Mouse (Mus musculus) c-Kit-positive CD71-negative TER-119-negative erythroid progenitor cells, embryonic 14.5 days (primary cell): ENCODE results near the gene Isca2.
A peak's percentile ranks its signal among the peaks of the same experiment; 100 is the strongest.

Source experiments
- DNase-seq: peaks from one replicate; pipeline ENCODE4 v3.0.0-alpha.2; 2013; ENCODE audit warnings: low read depth

The Isca2 gene

GRCm38 (mm10) chr12:84772726-84773441 is at the start of gene Isca2, which contains the start of gene Npc2:
Gene Isca2 (plus strand): TSS chr12:84773251.
Gene Npc2 (minus strand): TSS chr12:84773152.
- DNase-seq: peak; percentile 96

GRCm38 (mm10) chr12:84726391-84726790 is 46.7 kb upstream of the Isca2 start:
- no peak for DNase-seq

GRCm38 (mm10) chr12:84726986-84727385 is 46.1 kb upstream of the Isca2 start:
- no peak for DNase-seq

GRCm38 (mm10) chr12:84727434-84727833 is 45.6 kb upstream of the Isca2 start:
- no peak for DNase-seq

- no peak for DNase-seq
Observed at GRCm38 (mm10) chr12:84728421-84728820, 44.6 kb upstream of the Isca2 start.

GRCm38 (mm10) chr12:84733366-84733765 is 39.7 kb upstream of the Isca2 start:
- no peak for DNase-seq

- no peak for DNase-seq
Observed at GRCm38 (mm10) chr12:84743496-84743895, 29.6 kb upstream of the Isca2 start.

- no peak for DNase-seq
Observed at GRCm38 (mm10) chr12:84745700-84746099, 27.4 kb upstream of the Isca2 start.

GRCm38 (mm10) chr12:84748134-84748533 is 24.9 kb upstream of the Isca2 start:
- no peak for DNase-seq

- DNase-seq: no peak
Observed at GRCm38 (mm10) chr12:84750661-84751060, 22.4 kb upstream of the Isca2 start.

- DNase-seq: no peak
Observed at GRCm38 (mm10) chr12:84752131-84752977, 20.7 kb upstream of the Isca2 start.

GRCm38 (mm10) chr12:84755008-84755695 is 17.9 kb upstream of the Isca2 start:
- DNase-seq: no peak

- no peak for DNase-seq
Observed at GRCm38 (mm10) chr12:84756016-84756415, 17.0 kb upstream of the Isca2 start.

- no peak for DNase-seq
Observed at GRCm38 (mm10) chr12:84759063-84759462, 14.0 kb upstream of the Isca2 start.

GRCm38 (mm10) chr12:84762532-84762931 is 10.5 kb upstream of the Isca2 start:
- DNase-seq: no peak

- DNase-seq: no peak
Observed at GRCm38 (mm10) chr12:84763577-84764218, 9.4 kb upstream of the Isca2 start.

GRCm38 (mm10) chr12:84764756-84765155 is 8.3 kb upstream of the Isca2 start:
- no peak for DNase-seq

- DNase-seq: no peak
Observed at GRCm38 (mm10) chr12:84765506-84765905, 7.5 kb upstream of the Isca2 start.

- no peak for DNase-seq
Observed at GRCm38 (mm10) chr12:84766113-84766735, 6.8 kb upstream of the Isca2 start.

- no peak for DNase-seq
Observed at GRCm38 (mm10) chr12:84767510-84767909, 5.5 kb upstream of the Isca2 start.

- no peak for DNase-seq
Observed at GRCm38 (mm10) chr12:84769624-84770023, 3.4 kb upstream of the Isca2 start.
